Mouse (Mus musculus): ENCODE measurements around the gene Gm28043.
A peak's percentile ranks its signal among the peaks of the same experiment; 100 is the strongest.

Gene Gm28043

DNA sequence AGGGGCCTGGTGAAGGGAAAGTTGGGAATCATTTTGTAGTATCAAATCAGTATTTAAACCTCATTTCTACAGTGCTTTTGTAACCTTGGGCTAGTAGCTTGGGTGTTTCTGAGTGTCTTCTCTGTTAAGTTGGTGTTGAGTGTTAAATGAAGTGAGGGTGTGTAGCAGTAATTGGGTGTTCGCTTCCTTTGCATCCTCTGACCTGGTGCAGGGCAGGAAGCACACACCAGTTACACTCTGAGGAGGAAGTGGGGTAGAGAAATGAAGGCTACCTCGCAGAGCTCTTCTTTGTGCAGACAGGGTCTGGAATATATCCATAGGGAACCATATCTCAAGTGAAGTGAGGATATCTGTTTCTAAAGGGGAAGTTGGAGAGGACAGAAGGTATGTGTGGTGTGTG lies 66.2 kb downstream of the Gm28043 start:
- no peak for DNase-seq (ENCODE audit: low spot score in 2 of 2)

DNA sequence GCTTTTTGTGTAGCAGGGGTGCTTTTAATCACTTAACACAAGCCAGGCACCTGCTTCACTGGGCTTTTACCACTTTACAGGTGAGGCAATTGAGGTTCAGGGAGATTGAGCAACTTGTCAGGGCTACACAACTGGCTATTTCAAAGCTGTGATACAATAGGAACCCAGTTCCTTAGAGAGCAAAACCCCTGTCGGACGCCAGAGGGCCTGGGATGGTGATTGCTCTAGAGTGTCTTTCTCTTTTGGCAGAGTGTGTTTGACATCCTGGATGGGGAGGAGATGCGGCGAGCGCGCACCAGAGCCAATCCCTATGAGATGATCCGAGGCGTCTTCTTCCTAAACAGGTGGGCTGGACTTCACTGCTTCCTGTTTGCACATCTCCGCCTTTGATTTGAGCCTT lies 67.0 kb downstream of the Gm28043 start:
- no peak for DNase-seq (ENCODE audit: low spot score in 2 of 2)

DNA sequence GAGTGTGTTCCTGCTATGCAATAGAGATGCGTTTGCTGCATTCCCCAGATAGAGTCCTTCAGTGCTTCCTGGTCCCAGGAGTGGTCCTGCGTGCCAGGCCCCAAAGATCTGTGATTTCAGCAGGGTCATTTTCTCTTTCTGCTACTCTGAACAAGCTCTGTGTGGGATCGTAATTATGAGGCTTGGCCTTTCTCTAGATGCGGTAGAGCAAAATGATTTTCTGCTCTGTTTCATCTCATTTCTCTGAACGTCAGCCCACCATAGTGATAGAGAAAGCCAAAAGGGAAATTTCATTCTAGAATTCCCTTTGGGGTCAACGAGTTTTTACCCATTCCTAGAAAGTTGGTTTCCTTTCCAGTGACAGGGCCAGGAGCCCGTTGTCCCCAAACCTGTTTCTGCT lies 67.6 kb downstream of the Gm28043 start:
- no peak for DNase-seq (ENCODE audit: low spot score in 2 of 2)

DNA sequence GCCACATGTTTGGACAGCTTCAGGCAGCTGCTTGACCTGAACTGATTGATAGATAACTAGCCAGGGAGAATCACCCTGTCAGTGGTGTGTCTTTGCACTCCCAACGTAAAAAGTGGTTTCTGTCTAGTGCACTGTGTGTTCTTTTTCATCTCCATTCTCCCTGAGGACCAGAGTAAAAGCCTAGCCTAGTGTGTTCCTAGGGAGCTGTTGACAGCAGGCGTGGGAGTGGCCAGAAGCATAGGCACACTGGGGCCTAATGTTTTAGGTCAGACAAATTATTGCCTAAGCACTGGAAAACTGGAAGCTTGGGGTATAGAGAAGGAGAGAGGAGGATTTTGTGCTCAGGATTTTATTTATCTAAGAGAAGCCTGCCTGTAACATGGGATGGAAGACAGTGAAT lies 68.5 kb downstream of the Gm28043 start:
- DNase-seq (ENCODE audit: low spot score in 2 of 2), result no peak

DNA sequence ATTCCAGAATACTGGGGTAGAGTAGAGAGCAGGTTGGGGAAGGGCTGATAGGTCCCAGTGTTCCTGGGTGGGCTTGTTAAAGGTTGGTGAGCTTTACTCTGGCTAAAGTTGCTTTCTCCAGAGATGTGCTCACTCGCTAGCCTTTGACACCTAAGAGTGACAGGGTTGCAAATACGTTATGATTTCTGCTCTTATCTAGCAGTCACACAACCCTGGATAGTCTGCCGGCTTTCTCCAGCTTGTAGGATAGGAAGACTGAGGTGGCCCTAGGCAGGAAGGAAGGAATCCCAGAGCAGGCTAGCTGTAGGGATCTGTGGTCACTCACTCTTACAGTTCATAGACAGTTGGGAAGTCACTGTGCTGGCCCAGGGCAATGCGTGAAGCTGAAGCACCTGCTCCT lies 69.6 kb downstream of the Gm28043 start:
- no peak for DNase-seq (ENCODE audit: low spot score in 2 of 2)

DNA sequence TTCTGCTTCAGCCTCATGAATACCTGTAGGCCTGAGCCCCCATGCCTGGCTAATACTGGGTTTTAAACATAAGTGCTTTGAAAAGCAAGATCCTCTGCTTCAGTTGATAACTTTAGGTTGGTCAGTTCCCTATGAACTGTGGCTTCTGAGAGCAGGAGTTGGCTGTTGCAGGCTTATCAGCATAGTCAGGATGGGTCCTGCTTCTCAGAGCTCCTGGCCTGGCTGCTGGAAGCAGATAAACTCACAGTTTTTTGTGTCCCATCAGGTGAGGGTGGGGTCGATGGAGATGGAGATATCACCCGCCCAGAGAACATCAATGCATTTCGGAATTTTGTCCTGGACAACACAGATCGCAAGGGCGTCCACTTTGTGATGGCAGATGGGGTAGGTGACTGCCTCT lies 72.1 kb downstream of the Gm28043 start:
- DNase-seq (ENCODE audit: low spot score in 2 of 2), result no peak

DNA sequence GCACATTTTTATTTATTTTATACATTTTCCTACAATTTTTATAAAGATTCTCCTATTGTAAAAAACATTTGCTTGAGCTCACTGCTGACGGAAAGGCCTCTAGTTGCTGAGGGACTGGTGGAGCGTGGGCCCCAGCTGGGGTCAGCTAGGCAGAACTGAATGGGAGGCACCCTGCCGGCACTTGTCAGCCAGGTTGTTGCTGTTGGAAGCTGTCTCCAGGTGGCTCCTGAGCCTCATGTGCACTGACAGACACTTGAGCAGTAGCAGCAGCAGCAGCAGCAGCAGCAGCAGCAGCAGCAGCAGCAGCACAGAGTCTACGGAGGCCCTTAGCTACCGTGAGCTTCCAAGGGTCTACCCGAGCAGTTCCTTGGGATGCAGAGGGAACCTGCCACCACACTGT lies 72.7 kb downstream of the Gm28043 start:
- DNase-seq (ENCODE audit: low spot score in 2 of 2), result no peak

DNA sequence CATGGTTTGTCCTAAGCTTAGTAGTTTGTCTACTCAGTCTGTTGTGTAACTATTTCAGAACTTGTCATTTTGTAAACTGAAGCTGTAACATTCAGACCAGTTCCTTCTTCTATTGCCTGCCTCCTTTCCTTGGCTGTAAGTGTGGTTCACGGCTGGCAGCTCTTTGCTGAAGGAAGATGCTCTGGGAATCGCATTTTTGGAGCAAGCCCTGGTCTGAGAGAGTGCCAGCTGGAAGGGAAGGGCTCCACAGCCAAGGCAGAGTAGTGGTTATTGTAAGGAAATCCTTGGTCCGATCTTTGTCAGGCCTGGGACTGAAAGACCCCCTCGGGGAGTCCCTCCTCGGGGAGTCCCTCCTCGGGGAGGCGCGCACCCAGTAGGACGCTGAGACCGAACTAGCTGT lies 73.9 kb downstream of the Gm28043 start:
- no peak for DNase-seq (ENCODE audit: low spot score in 2 of 2)

DNA sequence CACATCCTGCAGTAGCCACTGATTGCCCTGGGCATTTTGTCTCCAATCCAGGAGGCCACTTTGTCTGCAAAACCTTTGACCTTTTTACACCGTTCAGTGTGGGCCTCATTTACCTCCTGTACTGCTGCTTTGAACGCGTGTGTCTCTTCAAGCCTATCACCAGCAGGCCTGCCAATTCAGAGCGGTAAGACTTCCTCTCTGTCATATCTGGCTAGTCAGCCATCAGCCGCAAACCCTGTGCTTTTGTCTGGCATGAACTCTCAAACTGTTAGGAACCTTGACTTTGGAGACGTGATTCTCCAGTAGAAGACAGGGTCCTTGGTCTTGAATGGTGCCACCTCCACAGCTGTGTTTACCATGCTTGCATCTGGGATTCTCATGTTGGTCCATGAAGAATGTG lies 75.6 kb downstream of the Gm28043 start:
- no peak for DNase-seq (ENCODE audit: low spot score in 2 of 2)

DNA sequence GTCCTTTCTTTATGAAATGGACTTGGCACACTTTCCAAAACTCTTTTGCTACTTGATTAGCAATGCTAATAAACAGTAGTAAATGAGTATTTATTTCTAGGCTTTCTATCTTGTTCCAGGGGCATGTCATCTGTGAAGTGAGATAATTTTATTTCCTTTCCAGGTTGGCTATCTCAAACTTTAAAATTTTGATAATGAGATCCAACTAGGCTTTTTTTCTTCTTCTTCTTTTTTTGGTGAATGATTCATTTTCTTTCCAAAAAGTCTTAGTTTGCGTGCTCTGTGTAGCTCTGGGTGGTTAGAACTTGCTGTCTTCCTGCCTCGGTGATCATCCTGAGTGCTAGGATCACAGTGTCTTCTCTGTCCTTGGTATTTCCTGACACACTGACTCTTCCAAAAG lies 78.2 kb downstream of the Gm28043 start:
- DNase-seq (ENCODE audit: low spot score in 2 of 2), result no peak

DNA sequence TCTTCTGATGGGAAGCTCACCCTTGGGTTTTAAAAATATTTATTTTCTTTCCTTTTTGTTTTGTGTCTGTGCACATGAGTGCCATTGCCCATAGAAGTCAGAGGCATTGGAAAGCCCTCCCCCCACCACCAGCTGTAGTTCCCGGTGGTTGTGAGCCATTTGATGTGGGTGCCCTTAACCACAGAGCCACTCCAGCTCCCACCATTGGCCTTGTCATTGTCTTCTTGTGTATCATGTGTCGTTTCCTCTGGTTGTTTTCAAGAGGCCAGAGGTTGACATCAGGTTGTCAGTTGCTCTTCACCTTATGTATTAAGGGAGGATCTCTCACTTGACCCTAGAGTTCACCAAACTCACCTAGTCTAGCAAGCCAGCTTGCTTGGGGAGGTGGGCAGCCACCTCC lies 78.9 kb downstream of the Gm28043 start:
- no peak for DNase-seq (ENCODE audit: low spot score in 2 of 2)

DNA sequence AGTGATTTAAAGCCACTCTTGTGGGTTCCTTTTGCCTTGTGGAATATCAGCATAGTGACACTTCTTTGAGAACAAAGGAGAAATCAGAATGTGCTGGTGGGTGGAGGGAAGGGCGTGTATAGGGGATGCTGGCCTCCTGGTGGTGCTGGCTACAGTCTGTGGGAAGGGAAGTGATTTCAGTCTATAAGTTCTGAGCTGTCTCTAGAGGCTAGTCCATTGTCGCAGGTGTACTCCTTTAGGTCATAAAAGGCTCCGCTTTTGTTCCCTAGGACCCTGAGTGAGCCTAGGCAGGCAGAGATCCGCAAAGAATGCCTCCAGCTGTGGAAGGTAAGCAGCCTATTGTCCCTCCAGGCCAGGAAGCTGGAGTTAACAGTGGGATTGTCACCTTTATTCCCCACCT lies 79.8 kb downstream of the Gm28043 start:
- no peak for DNase-seq (ENCODE audit: low spot score in 2 of 2)

DNA sequence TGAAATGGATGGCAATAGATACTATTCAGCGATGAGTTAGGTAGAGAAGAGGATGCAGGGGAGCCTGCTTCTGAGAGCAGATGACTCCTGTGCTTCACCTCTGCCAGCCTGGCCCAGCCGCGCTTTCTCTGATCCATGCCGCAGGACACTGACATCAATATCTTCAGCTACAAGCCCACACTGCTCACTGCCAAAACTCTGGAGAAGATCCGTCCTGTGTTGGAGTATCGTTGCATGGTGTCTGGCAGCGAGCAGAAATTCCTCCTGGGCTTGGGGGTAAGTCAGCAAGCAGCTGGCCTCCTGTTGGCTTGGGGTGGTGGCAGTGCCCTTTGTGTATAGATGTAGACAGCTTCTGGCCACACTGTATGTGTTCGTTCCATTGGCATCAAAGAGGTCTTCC lies 82.3 kb downstream of the Gm28043 start:
- DNase-seq (ENCODE audit: low spot score in 2 of 2), result no peak

DNA sequence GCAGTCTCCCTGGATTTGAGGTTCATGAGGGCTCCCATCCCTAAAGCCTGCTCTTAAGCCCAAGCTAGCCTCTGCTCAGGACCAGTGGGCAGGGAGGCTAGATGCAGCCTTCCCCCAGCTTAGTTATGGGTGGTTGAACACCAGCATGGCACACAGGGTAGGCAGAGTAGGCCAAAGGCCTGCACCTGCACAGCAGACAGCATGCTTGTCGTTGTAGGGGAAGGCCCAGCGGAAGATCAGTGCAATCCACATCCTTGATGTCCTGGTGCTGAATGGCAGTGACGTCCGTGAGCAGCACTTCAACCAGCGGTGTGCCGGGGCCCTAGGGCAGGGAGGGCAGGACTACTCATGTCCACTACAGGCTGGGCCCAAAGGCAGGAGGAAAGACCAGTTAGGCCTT lies 83.7 kb downstream of the Gm28043 start:
- DNase-seq (ENCODE audit: low spot score in 2 of 2), result no peak

DNA sequence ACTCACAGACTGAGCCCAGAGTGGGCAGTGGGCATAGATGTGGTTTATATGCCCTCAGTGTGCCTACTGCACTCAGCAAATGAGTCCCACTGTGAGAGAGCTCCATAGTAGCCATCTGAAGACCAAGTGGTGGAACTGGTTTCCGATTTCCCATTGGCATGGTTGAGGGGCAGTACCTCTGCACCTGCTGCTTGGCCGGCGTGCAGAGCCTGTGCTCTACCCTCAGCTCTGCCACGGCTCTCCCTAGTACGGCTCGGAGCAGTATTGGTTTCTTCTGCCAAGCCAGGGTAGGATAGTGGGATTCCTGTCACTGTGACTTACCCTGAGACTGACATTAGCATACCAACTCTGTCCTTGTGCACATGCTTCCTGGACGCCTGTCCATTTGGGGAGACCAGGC lies 85.9 kb downstream of the Gm28043 start:
- no peak for DNase-seq (ENCODE audit: low spot score in 2 of 2)

DNA sequence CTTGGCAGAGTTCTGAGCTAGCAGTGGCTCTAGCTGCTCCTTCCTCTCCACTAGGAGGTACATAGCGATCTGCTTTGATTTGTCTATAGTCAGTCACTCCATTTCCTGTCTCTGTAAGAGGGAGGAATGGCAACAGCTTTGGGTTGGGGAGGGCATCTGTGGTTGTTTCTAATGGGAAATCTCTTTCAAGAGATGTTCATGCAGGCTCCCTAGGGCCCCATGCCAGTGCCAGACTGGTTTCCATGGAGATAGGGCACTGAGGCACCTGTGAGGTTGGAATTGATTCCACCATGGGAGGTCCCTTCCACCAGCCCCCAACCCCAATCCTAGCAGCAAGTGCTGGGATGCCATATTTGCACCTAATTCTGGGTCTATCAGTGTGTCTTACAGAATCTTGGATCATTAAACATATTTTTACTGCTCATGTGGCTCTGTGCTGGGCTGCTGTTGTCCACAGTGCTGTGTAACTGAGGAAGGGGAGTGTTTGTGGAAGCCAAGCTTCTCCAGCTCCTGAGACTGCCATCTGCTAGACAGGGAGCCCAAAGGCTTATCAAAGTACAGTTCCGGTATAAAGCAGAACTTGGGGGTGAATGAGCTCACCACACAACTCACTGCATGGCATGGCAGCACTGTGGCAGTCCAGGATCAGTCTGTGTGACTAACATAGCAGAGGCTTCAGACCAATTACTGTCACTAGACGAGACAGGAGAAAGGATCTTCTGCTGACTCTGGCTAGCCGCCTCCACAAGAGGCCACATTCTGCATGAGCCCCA lies 88.4 kb downstream of the Gm28043 start:
- no peak for DNase-seq (ENCODE audit: low spot score in 2 of 2)

DNA sequence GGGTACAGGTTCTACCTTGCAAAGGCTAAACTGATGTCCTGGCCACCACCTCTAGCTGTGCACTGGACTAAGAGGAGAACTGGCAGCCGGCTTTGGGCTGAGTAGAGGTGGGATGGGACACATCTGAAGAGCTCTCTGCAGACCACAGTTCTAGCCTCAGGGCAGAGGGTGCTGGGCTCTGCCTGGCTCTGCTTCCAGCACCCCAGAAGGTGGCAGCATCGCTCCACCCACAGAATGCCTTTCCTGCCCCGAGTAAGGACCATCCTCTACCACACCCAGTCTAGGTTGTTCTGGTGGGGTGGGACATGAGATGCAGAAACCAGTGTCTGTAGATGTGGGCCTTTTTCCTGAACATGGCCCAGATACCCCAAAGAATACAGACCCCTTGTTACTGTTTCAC lies 90.1 kb downstream of the Gm28043 start:
- peak in 1 of 2 experiments; percentile 42 for DNase-seq (ENCODE audit: low spot score in 2 of 2)

DNA sequence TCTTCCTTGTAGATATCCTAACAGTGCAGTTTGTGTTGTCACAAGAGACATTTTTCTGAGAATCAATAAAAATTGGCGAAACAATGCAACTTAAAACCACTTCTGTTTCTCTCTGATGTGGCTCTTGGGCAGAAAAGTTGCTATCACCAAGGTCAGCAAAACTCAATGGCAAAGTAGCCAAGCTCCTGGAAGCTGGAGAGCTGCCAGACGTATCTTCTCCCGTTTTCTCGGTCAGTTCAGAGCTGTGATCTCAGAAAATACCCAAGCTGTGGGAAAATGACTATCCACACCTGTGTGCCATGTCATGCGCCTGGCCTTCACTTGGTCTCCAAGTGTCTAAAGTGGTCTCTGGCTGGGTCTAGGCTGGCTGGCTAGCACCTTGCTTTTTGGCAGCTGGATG lies 91.2 kb downstream of the Gm28043 start:
- DNase-seq (ENCODE audit: low spot score in 2 of 2), result no peak

DNA sequence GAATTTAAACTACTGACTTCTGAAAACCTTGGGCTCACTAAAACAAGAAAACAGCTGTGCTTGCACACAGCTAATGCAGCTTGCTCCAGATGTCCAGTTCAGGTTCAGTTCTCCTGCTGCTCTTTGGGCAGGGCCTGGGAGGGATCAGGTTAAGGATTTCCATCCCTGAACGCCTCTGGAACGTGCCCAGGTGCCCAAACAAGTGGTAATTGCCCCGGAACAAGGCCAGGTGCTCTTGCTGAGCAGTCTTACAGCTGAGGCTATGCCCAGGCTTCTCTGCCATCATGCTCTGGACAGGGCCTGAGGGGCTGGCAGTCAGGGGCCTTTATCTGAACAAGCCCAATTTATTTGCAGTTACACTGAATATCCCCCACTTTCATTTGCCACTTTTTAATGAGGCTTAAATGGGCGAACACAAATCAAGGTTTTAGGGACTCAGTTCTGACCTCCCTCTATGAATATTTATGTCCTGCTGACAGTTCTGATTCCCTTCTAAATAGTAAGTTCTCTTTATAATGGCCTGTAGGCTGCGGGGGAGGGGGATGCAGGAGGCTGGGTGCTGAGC lies 92.4 kb downstream of the Gm28043 start:
- no peak for DNase-seq (ENCODE audit: low spot score in 2 of 2)

DNA sequence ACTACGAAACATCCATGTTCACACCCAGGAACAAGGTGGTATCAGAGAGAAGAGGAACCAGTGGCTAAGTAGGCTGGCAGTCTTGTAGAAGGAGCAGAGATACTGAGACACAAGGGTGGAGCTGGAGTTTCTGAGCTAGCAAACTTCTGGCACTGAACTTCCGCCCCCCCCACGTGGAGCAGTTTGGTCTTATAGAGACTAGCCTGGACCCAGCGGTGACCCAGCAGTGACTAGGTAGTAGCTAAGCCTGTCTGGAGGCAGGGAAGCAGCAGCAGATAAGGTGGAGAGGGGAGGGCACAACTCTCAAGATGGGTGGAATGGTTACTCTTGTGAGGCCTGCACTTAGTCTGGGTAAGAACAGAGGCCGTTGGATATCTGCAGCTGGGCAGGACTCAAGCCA lies 94.1 kb downstream of the Gm28043 start:
- no peak for DNase-seq (ENCODE audit: low spot score in 2 of 2)

DNA sequence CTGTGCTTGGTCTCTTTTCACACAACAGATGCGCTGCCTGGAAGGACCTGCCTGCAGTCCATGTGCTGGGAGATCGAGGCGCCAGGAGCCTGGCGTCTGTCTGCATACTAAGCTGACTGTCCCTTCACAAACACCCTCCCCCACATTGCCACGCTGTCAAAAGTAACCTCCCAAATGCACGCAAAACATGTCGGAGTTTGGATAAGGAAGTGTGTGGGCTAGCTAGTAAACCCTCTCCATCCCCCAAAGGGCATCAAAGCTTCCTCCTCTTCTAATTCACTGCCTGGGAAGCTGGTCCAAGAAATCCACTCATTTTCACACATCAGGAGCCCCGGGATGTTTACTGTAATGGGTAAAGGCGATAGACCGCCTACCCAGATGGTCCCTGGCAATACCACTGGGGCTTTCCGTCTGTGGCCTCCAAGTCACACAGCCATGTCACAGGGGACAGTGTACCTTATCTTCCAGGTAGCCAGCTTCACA lies 95.9 kb downstream of the Gm28043 start:
- no peak for DNase-seq (ENCODE audit: low spot score in 2 of 2)

DNA sequence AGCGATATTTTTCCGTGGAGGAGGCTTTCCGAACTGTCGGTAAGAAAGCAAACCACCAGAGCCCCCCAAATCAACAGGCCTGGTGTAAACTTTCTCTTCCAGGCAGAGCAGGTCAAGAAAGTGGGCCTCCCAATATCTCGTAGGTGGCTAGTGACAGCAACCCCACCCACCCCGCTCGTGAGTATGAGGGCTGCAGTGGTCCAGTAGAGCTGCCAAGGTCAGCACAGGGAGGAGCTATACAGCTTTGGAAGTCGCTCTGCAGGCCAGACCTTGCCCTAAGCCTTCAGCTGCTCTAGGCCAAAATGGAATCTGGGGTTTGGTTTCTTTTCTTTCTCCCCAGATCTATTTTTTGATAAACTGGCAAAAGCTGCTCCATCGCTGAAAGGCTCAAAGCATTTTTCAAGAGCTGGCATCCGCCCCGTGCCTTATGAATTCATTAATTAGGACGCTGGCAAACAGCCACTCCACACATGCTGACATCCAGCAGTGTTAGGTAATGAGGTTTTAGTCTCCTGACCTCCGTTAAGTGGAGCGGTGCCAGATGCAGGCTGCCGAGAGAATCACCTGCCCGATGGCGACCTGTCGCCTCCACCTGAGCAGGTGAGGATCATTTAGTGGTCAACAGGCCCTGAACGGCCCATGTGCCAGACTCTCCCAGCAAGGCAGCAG lies 96.5 kb downstream of the Gm28043 start:
- no peak for DNase-seq (ENCODE audit: low spot score in 2 of 2)

DNA sequence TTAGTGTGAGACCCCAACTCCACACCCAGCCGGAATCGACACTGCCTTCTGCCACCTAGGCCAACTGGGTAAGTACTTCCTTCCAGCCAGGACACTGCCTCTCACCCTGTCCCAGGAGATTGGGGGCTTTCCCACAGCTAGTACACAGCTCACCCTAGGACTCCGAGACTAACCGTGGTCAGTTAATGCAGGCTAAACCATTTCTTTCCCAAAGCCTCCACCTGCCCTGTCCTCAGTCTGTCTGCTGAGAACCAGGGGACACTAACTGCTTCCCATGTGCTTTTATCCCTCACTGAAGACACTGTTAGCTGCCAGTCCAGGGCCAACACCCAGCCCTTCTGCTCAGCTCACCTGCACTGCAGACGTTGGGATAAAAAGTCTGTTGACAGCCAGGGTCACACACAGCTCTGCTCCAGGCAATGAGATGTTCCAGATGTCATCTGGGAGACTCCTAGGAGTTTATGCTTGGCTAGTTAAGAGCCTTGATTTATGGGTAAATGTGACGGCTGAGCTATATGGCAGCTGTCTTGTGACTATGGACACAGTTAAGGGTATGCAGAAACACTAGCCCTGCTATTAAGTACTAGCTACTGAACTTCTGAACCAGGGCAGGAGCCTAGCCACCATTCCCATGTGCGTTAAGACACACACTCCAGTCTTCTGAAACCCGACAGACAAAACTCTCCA lies 97.2 kb downstream of the Gm28043 start:
- no peak for DNase-seq (ENCODE audit: low spot score in 2 of 2)

Data from frontal cortex, postnatal 25 days (tissue).